Mouse (Mus musculus) brain, embryonic 14.5 days (tissue): ENCODE results near the gene Ccdc113. TPM values are rescaled to one million over a fixed set of nuclear protein-coding genes. Genes with fewer than 3 reads are reported as not detected.
"Not testable (repeated sequence)": the region's sequence is repeated elsewhere in the genome, so short reads cannot be mapped to it uniquely, and the experiment has no call there.

Experiments
- DNase-seq: peaks from one replicate; pipeline ENCODE4 v3.0.0-alpha.2; 2011; ENCODE audit warnings: low read depth
- CTCF ChIP-seq: fragments of 200-500 bp; IDR thresholded peaks from 2 replicates; pipeline ENCODE4 v1.5.1; 2012; ENCODE audit warnings: inconsistent platforms, mild to moderate bottlenecking, moderate library complexity, borderline replicate concordance; ENCODE audit not compliant: insufficient read depth, insufficient read length; ENCODE audit errors: extremely low read depth
- POLR2A ChIP-seq: fragments of 200-500 bp; IDR thresholded peaks from 2 replicates; pipeline ENCODE4 v1.6.1; 2012; ENCODE audit warnings: mild to moderate bottlenecking, inconsistent platforms, borderline replicate concordance; ENCODE audit not compliant: poor library complexity, insufficient read depth, insufficient read length, severe bottlenecking; ENCODE audit errors: extremely low read depth
- polyA plus RNA-seq: library from polyadenylated mRNA; depleted of rRNA; stranded (reverse); fragments of >200 nt; gene quantifications from 2 replicates; pipeline ENCODE4 v1.2.3, GENCODE M21; 2012; rRNA removed

The Ccdc113 gene
- polyA plus RNA-seq, 1 experiment: 1.4 TPM

- no peak for TF ChIP-seq CTCF
- TF ChIP-seq POLR2A: no peak
- no peak for DNase-seq
These were observed 59.8 kb downstream of the Ccdc113 start for GRCm38 (mm10) chr8:95593439-95594393.

GRCm38 (mm10) chr8:95595131-95595530, 61.2 kb downstream of the Ccdc113 start:
- no peak for TF ChIP-seq POLR2A
- TF ChIP-seq CTCF: no peak
- DNase-seq: no peak

GRCm38 (mm10) chr8:95596841-95597241, 63.0 kb downstream of the Ccdc113 start:
- DNase-seq: no peak
- no peak for TF ChIP-seq CTCF
- TF ChIP-seq POLR2A: no peak

- TF ChIP-seq CTCF: peak; percentile 85
- no peak for TF ChIP-seq POLR2A
- peak; percentile 83 for DNase-seq
These were observed 66.0 kb downstream of the Ccdc113 start for GRCm38 (mm10) chr8:95599861-95600260.

GRCm38 (mm10) chr8:95601306-95601705, 67.4 kb downstream of the Ccdc113 start:
- no peak for DNase-seq
- TF ChIP-seq CTCF: no peak
- no peak for TF ChIP-seq POLR2A

- TF ChIP-seq CTCF (no peak), POLR2A (no peak)
- DNase-seq: no peak
These were observed 68.3 kb downstream of the Ccdc113 start for GRCm38 (mm10) chr8:95602168-95602567.

GRCm38 (mm10) chr8:95606509-95606908, 72.6 kb downstream of the Ccdc113 start:
- not testable (repeated sequence) for DNase-seq
- TF ChIP-seq CTCF: 0 out of 2 replicates have a peak, but pooled peaks have one; percentile 21

- no peak for DNase-seq
These were observed 73.3 kb downstream of the Ccdc113 start for GRCm38 (mm10) chr8:95607210-95607609.

More at GRCm38 (mm10) chr8:95607210-95607609, 73.3 kb downstream of the Ccdc113 start:
- no peak for TF ChIP-seq POLR2A
- no peak for TF ChIP-seq CTCF

Other genes starting within 250 kb of the Ccdc113 start
- 0.35 and 0.53 TPM in 2 replicates for gene Cngb1, start 227.5 kb upstream of the Ccdc113 start, polyA plus RNA-seq
- 0.83 and 1.7 TPM in 2 replicates for gene Tepp, start 223.5 kb upstream of the Ccdc113 start, polyA plus RNA-seq
- gene Zfp319, start 202.1 kb upstream of the Ccdc113 start, polyA plus RNA-seq: 25.9 and 33.4 TPM in 2 replicates
- 39.3 and 54.8 TPM in 2 replicates for gene Usb1, start 201.8 kb upstream of the Ccdc113 start, polyA plus RNA-seq
- 20.7 and 34.4 TPM in 2 replicates for gene Mmp15, start 181.8 kb upstream of the Ccdc113 start, polyA plus RNA-seq
- 100 and 150 TPM in 2 replicates for gene Cfap20, start 99.2 kb upstream of the Ccdc113 start, polyA plus RNA-seq
- gene Csnk2a2, start 44.0 kb upstream of the Ccdc113 start, polyA plus RNA-seq: 43.8 and 51.8 TPM in 2 replicates
- gene Prss54, start 42.3 kb downstream of the Ccdc113 start, polyA plus RNA-seq: not detected in 2 replicates
- gene Gins3, start 99.4 kb downstream of the Ccdc113 start, polyA plus RNA-seq: 4.6 and 6.2 TPM in 2 replicates
- gene Ndrg4, start 142.9 kb downstream of the Ccdc113 start, polyA plus RNA-seq: 348 and 357 TPM in 2 replicates
- 24.9 and 25.0 TPM in 2 replicates for gene Setd6, start 181.8 kb downstream of the Ccdc113 start, polyA plus RNA-seq